Mouse (Mus musculus): ENCODE results near the gene Furin. TPM values are rescaled to one million over a fixed set of nuclear protein-coding genes. Genes with fewer than 3 reads are reported as not detected.

Furin gene
- total and polyA plus RNA-seq, 3 experiments = 1.5 to 20.9 (median 13.5) TPM

- H3K4me1 ChIP-seq (ENCODE audit: control insufficient read depth in 1 of 2, insufficient read depth in 2 of 2) = peaks cover 10 to 41% of the 10 kb centered on the region in 2 experiments
- H3K4me3 ChIP-seq (replicated peaks in 1 of 3; ENCODE audit: low read depth in 2 of 3, low read length in 2 of 3, poor library complexity in 1 of 3) = no peak overlapping the region
- H3K4me2 ChIP-seq (ENCODE audit: insufficient read depth, low read depth, poor library complexity, severe bottlenecking) = no peak overlapping the region
- no peaks in the 10 kb centered on the region for H3K27me3 ChIP-seq (replicated peaks)
- H3K27ac ChIP-seq (ENCODE audit: insufficient read depth, low read depth) = no peak overlapping the region
- no peak for DNase-seq (ENCODE audit: extremely low read depth)
- in situ Hi-C loops (cut with MboI; ENCODE audit: low pct_ligation_motif_present, low pct_unique_long_range_greater_than_20kb, low sequenced_read_pairs) = no loop called here
- no peak overlapping the region for H3K9ac ChIP-seq (ENCODE audit: insufficient read depth, low read depth)
- dilution Hi-C loops (cut with MboI; ENCODE audit: extremely low pct_ligation_motif_present, extremely low pct_unique_long_range_greater_than_20kb, low sequenced_read_pairs) = no loop called here
- no peaks in the 10 kb centered on the region for H3K79me2 ChIP-seq (replicated peaks; ENCODE audit: control insufficient read depth, extremely low read depth, insufficient read depth, poor library complexity, severe bottlenecking)
- TF ChIP-seq MAX (IDR thresholded peaks at IDR 0.05; ENCODE audit: low read length) (no peak), ELF1 (IDR thresholded peaks at IDR 0.05; ENCODE audit: low read depth, low read length) (no peak), JUN (IDR thresholded peaks at IDR 0.05; ENCODE audit: insufficient read depth, low read depth, low read length) (no peak), ZNF384 (IDR thresholded peaks at IDR 0.05; ENCODE audit: low read depth, low read length) (no peak), MXI1 (IDR thresholded peaks at IDR 0.05; ENCODE audit: low read depth, low read length) (no peak), POLR2A (IDR thresholded peaks at IDR 0.05; ENCODE audit: low read depth, low read length) (no peak), NRF1 (IDR thresholded peaks at IDR 0.05; ENCODE audit: low read depth, low read length) (no peak), EP300 (IDR thresholded peaks at IDR 0.05; ENCODE audit: low read length) (no peak), TCF12 (IDR thresholded peaks at IDR 0.05; ENCODE audit: low read depth, low read length) (no peak), USF2 (conservative IDR thresholded peaks at IDR 0.05; ENCODE audit: low read depth, low read length) (no peak), NELFE (IDR thresholded peaks at IDR 0.05; ENCODE audit: low read depth, low read length) (no peak)
- H3K9me3 ChIP-seq (replicated peaks; ENCODE audit: low read length) = peaks cover 5% of the 10 kb centered on the region
- H3K36me3 ChIP-seq (replicated peaks in 1 of 2; ENCODE audit: control insufficient read depth in 1 of 2, insufficient read depth in 1 of 2, low read length in 1 of 2) = no peaks in the 10 kb centered on the region
These were observed 16.3 kb upstream of the Furin start for GRCm38 (mm10) chr7:80421576-80421975.

DNA sequence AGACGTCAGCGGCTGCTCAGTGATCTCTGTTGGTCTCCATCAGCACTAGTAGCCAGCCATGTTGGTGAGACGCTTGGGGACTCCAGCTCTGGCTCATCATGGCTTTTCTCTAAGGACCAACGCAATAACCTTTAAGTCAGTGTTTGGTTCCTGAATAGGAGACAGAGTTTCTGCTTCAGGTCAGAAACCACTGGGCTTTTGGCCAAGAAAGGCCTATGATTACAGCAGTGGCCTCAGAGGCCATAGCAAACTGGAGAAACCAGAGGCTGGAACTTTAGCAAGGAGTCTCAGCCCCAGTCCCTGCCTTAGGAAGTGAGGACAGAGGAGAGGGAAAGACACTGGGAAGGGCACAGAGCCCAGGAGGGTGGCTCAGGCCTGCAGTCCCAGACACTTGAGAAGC is 15.3 kb upstream of the Furin start:
- no peak overlapping the region for H3K27ac ChIP-seq (ENCODE audit: insufficient read depth, low read depth)

DNA sequence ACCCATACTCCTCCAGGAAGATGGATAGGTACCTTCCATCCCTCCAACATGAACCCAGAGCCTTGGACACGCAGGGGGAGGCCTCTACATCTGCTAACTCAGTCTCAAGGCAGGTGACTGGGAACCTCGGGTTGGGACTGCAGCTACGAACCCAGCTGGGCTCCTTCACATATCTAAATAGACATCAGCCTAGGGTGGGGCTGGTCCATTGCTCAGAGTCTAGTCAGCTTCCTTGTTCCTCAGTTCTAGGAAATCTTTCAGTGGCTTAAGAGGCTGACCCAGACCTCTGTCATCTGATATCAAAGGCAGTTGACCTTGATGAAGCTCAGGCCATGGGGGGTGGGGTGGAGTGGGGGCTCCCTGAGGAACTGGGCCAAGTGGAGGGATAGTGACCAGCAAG is 14.0 kb upstream of the Furin start:
- Histone ChIP-seq H3K9me3 (replicated peaks; ENCODE audit: low read length) (no peaks in the 10 kb centered on the region), H3K9ac (ENCODE audit: insufficient read depth, low read depth) (no peak overlapping the region), H3K36me3 (replicated peaks in 1 of 2; ENCODE audit: control insufficient read depth in 1 of 2, insufficient read depth in 1 of 2, low read length in 1 of 2) (no peaks in the 10 kb centered on the region), H3K4me2 (ENCODE audit: insufficient read depth, low read depth, poor library complexity, severe bottlenecking) (no peak overlapping the region), H3K4me3 (replicated peaks in 1 of 3; ENCODE audit: low read depth in 2 of 3, low read length in 2 of 3, poor library complexity in 1 of 3) (no peak overlapping the region), H3K4me1 (ENCODE audit: control insufficient read depth in 1 of 2, insufficient read depth in 2 of 2) (peaks cover 10 to 49% of the 10 kb centered on the region in 2 experiments), H3K27me3 (replicated peaks) (no peaks in the 10 kb centered on the region), H3K27ac (ENCODE audit: insufficient read depth, low read depth) (no peak overlapping the region), H3K79me2 (replicated peaks; ENCODE audit: control insufficient read depth, extremely low read depth, insufficient read depth, poor library complexity, severe bottlenecking) (no peaks in the 10 kb centered on the region)
- dilution Hi-C loops (cut with MboI; ENCODE audit: extremely low pct_ligation_motif_present, extremely low pct_unique_long_range_greater_than_20kb, low sequenced_read_pairs) = no loop called here
- TF ChIP-seq ZMIZ1 (IDR thresholded peaks at IDR 0.05; ENCODE audit: low read depth, low read length) (no peak), NELFE (IDR thresholded peaks at IDR 0.05; ENCODE audit: low read depth, low read length) (no peak), CHD1 (IDR thresholded peaks at IDR 0.05; ENCODE audit: low read depth, low read length) (no peak), ELF1 (IDR thresholded peaks at IDR 0.05; ENCODE audit: low read depth, low read length) (no peak), JUND (conservative IDR thresholded peaks at IDR 0.05; ENCODE audit: low read depth, low read length) (no peak), MAFK (IDR thresholded peaks at IDR 0.05; ENCODE audit: insufficient replicate concordance, low read length) (no peak)
- no peak for DNase-seq (ENCODE audit: extremely low read depth)
- in situ Hi-C loops (cut with MboI; ENCODE audit: low pct_ligation_motif_present, low pct_unique_long_range_greater_than_20kb, low sequenced_read_pairs) = no loop called here

More for the DNA sequence above, 15.3 kb upstream of the Furin start:
- dilution Hi-C loops (cut with MboI; ENCODE audit: extremely low pct_ligation_motif_present, extremely low pct_unique_long_range_greater_than_20kb, low sequenced_read_pairs) = no loop called here
- DNase-seq (ENCODE audit: extremely low read depth) = no peak
- no peak overlapping the region for H3K4me2 ChIP-seq (ENCODE audit: insufficient read depth, low read depth, poor library complexity, severe bottlenecking)
- H3K9ac ChIP-seq (ENCODE audit: insufficient read depth, low read depth) = no peak overlapping the region
- H3K36me3 ChIP-seq (replicated peaks in 1 of 2; ENCODE audit: control insufficient read depth in 1 of 2, insufficient read depth in 1 of 2, low read length in 1 of 2) = no peaks in the 10 kb centered on the region
- H3K4me1 ChIP-seq (ENCODE audit: control insufficient read depth in 1 of 2, insufficient read depth in 2 of 2) = peaks cover 10 to 47% of the 10 kb centered on the region in 2 experiments
- H3K4me3 ChIP-seq (replicated peaks in 1 of 3; ENCODE audit: low read depth in 2 of 3, low read length in 2 of 3, poor library complexity in 1 of 3) = no peak overlapping the region
- H3K79me2 ChIP-seq (replicated peaks; ENCODE audit: control insufficient read depth, extremely low read depth, insufficient read depth, poor library complexity, severe bottlenecking) = no peaks in the 10 kb centered on the region
- in situ Hi-C loops (cut with MboI; ENCODE audit: low pct_ligation_motif_present, low pct_unique_long_range_greater_than_20kb, low sequenced_read_pairs) = no loop called here
- peaks cover 5% of the 10 kb centered on the region for H3K9me3 ChIP-seq (replicated peaks; ENCODE audit: low read length)
- TF ChIP-seq RCOR1 (conservative IDR thresholded peaks at IDR 0.05; ENCODE audit: low read depth, low read length) = no peak
- no peaks in the 10 kb centered on the region for H3K27me3 ChIP-seq (replicated peaks)
